Mouse (Mus musculus): Measurements from ENCODE around the gene Cryzl1.

The Cryzl1 gene

GRCm38 (mm10) chr16:91728123-91729065 lies at the start of gene Cryzl1:
Gene Cryzl1, minus strand, starts transcription at chr16:91728975.
- peak; percentile 99 for DNase-seq (ENCODE audit: low read depth)

DNA sequence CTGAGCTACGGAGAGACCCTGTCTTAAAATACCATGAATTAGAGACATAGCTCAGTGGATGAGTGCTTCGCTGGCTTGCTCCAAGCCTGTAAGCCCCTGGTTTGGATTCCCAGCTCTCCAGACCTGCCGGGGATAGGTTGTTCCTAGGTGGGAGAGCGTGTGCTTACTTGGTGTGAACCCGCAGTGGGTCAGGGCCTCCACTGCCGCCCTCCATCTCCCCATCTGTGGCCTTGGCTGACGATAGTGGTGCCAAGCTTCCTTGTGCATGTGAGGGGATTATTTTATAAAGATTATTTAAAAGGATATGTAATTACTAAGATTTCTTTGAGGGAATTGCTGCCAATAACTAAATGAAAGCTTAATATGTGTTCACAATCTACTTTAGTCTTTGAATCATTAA lies 43.8 kb upstream of the Cryzl1 start:
- no peak for DNase-seq (ENCODE audit: low read depth)

DNA sequence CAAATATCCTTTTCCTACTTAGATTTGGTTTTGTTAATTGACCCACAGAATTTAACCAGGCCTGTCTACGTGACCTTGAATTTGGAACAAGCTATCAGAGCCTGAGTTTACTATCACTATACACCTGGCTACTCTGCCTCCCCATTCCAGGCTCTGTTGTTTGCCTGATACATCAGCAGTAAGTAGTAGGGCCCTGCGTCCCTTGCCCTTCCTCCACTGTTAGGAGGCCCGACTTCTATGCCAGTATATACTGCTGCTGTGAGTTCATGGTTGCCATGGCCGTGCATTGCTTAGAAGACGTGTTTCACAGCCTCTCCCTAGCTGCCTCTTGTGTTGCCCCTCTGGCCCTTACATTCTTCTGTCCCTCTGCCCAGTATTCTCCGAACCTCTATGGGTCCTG lies 42.6 kb upstream of the Cryzl1 start:
- DNase-seq (ENCODE audit: low read depth) = no peak

DNA sequence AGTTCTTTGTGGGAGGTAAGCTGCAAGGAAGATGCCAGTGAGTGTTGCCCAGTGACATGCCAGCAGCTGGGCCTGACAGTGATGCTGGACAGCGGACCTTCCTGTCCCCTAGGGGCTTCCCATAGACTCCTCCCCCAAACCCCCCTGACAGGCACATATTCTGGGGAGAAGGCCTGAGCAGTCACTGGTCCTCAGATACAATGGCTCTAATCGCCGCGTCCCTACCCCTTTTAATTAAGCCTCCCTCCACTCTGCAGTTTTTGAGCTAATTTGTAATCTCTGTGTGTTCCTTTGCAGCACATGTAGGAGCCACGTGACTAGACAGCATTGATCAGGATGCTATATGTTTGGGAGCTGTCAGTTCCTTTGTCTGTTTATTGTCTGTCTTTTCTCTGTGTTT lies 41.9 kb upstream of the Cryzl1 start:
- no peak for DNase-seq (ENCODE audit: low read depth)

DNA sequence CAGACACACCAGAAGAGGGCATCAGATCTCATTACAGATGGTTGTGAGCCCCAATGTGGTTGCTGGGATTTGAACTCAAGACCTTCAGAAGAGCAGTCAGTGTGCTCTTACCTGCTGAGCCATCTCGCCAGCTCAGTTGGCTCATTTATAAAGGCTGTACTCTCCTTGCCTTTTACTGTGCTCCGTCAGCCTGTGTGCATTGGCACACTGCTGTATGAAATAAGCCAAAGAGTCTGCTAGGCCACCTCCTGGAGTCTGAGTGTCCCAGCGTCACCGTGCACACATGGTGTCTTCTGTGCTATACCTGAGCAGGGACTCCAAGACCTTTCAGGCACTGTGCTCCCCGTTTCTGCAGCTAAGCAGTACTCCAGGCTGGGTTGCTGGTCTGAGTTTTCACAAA lies 41.1 kb upstream of the Cryzl1 start:
- DNase-seq (ENCODE audit: low read depth) = no peak

DNA sequence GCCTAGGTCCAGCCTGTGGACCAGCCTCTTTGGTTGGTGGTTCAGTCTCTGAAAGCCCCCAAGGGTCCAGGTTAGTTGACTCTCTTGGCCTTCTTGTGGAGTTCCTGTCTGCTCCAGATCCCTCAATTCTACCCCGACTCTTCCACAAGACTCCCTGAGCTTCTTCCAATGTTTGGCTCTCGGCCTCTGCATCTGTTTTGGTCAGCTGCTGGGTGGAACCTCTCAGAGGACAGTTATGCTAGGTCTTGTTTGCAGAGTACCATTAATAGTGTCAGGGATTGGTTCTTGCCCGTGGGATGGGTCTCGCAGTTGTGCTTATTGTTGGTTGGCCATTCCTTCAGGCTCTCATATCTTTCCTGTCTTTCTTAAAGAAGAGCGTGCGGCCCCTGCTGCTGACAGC lies 39.8 kb upstream of the Cryzl1 start:
- DNase-seq (ENCODE audit: low read depth) = no peak

GRCm38 (mm10) chr16:91767165-91767701 lies 38.5 kb upstream of the Cryzl1 start:
- no peak for DNase-seq (ENCODE audit: low read depth)

DNA sequence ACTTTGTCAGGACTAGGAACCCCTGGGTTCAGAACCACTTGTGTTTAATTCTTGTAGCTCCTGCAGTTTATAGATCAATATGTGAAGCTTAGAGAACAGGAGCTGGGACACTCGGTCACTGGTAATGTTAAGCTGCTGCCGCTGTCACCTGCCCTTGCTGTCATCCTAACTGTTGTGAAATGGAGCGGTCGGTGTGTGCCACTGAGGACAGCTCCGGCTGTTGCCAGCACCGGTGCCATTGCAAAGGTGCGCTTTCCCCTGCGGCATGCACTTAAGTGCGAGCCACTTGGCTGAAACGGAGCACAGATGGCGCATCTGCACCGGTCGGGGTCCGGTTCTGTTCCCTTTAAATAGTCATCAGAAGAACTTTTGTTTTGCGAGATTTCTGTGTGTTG lies 37.0 kb upstream of the Cryzl1 start:
- DNase-seq (ENCODE audit: low read depth) = no peak

DNA sequence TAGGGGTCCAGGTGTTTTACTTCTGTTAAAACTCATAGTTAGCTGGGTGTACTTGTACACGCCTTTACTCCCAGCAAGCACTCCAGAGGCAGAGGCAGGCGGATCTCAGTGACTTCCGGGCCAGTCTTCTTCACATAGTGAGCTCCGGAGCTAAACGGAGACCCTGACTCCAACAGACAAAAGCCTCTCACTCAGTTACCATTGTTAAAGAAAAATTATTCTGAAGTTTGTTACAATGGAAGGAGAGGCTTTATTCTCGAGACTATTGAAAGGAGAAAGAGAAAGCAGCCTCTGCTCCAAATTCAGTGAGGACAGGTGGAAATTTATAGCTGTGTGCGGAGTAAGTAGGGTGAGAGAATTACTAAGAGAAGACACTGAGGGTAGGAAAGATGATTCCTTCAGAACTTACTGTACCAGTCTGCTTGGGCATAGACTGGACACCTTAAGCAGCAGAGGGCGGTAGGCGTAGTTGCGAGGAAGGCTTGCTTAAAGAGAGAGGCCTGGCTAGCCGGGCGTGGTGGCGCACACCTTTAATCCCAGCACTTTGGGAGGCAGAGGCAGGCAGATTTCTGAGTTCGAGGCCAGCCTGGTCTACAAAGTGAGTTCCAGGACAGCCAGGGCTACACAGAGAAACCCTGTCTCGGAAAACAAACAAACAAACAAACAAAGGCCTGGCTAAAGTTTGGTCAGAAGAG lies 36.5 kb upstream of the Cryzl1 start:
- no peak for DNase-seq (ENCODE audit: low read depth)

GRCm38 (mm10) chr16:91764414-91764813 lies 35.6 kb upstream of the Cryzl1 start:
- no peak for DNase-seq (ENCODE audit: low read depth)

GRCm38 (mm10) chr16:91763975-91764374 lies 35.2 kb upstream of the Cryzl1 start:
- DNase-seq (ENCODE audit: low read depth) = no peak

DNA sequence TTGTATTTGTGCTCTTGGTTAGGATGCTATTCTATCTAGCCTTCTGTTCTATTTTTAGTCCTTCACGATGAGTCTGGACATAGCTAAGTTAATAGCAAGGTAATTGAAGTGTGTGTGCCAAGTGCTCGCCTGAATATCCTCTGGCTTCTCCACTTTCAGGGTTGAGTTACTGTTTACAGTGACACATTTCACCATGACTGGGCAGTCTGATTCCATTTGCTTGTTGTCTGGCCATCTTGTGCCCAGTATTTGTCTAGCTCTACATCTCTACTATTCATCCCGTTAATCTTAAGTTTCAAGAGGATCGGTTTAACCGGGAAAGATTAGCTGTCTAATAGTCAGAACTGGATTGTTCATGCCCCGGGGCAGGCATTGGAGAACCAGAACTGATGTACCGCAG lies 33.7 kb upstream of the Cryzl1 start:
- no peak for DNase-seq (ENCODE audit: low read depth)

DNA sequence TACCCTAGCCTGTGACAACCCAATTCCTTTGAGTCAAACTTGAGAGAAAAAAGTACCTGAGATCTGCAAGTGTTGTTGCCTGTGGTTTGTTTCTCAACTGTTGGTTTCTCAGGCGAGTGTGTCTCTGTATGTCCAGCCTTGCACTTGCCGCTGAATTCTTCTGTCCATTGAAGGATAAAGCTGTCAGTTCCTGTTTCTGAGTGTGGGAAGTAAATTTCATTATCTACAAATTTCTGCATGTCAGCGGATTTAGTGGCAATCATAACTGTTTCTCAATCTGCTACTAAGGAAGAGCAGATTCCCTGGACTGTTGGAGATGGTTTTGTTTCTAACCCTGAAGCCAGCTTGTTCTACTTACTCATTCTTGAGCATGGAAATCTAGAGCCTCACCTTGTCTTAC lies 33.0 kb upstream of the Cryzl1 start:
- no peak for DNase-seq (ENCODE audit: low read depth)

DNA sequence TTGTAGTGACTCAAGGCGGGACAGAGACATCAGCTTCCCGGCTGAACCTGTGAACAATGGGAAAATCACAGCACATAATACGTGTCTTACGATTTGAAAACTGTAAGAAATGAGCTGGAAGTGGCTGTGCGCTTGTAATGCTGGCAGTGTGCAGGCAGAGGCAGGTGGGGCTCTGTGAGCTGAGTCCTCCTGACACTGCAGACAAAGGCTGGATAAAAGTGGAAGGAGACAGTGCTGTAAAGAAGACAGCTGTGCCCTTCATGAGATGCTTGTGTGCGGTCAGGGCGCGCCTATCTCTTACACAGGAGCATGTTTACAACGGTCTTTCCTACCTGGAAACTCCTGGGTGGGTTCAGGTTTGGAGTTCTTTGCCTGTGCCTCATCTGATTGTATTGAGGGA lies 32.4 kb upstream of the Cryzl1 start:
- no peak for DNase-seq (ENCODE audit: low read depth)

DNA sequence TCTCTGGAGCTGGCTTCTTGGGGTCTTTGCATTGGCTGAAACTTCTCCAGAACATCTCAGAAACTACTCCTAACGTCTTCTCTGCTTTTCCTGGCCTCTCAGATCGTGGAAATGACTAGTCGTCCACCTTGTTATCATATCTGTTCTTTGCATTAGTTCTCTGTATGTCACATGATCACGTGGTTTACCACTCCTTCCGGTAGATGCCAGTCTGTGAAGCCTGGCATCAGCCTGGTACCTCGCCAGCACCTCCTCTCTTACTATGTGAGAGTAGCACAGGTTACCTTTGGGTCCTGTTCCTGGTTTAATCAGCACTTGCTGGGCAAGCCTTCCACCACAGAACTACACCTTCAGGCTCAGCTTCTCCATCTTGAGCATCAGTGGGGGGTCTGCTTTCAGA lies 26.2 kb upstream of the Cryzl1 start:
- DNase-seq (ENCODE audit: low read depth) = no peak

DNA sequence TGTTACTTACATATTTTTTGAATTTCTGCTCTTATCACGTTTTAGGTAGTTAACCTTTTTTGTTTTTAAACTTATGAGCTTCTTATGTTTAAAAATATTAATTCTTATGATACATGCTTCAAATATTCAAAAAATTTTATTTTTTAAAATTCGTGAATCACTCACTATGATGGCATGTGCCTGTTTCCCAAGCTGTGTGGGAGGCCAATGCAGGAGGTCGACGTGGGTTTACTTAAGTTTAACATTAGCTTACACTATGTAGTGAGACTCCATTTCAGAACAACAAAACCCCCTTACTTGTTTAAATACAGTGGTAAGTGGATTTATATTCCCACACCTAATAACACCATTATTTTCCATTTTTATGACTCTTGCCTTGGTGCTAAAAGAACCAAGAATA lies 24.8 kb upstream of the Cryzl1 start:
- DNase-seq (ENCODE audit: low read depth) = no peak

DNA sequence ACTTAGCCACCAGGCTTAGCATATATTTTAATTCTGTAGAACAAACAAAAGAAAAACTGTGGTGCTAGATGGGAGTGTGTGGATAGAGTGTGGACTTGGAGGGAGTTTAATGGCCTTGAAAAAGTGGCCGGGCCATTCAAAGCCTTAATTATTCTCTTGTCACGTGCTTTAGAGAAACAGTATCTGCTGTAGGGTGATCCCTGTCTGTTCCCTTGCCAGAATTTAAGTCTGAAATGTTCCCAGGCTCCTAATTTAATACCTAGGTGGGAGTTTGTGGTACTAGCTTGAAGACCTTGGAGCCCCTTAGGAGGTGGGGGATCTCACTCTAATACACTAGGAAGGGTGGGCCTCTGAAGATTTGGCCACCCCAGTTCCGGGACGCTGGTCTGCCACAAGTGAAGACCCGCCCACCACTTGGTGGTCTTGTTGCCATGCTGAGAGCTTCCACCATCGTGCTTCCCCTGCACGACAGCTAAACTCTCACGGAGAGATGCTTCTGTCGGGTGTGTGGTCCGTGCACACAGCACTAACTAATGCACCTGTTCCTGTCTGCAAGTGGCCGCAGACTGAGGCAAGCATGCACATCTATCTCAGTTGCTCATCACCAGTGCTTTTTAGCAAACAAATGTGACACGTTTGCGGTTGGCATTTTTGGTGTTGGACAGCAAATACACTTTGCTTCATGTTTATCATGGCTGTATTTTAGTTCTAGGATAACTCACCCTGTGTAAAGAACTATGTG lies 23.0 kb upstream of the Cryzl1 start:
- DNase-seq (ENCODE audit: low read depth) = no peak

DNA sequence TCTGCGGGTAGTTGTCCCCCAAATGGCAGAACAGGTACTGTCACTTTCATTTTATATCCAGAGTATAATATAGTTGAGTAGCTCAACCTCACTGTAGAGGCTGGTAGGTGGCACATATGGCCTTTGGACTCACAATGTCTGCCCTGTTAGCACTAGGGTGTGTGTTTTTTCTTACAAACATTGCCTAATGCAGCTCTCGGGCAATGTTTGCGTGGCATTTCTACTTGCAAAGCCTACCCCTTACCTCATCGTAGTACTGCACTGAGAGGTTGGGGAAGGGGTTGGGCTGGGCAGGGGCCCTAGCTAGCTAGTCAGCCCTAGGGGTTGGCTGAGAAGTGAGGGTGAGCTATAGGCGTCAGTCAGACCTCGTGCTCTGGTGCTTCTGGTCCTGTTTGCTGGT lies 18.8 kb upstream of the Cryzl1 start:
- DNase-seq (ENCODE audit: low read depth) = no peak

- DNase-seq (ENCODE audit: low read depth) = no peak
Measured at GRCm38 (mm10) chr16:91746101-91746950, 17.6 kb upstream of the Cryzl1 start.

- no peak for DNase-seq (ENCODE audit: low read depth)
Measured at GRCm38 (mm10) chr16:91743055-91743454, 14.3 kb upstream of the Cryzl1 start.

- no peak for DNase-seq (ENCODE audit: low read depth)
Measured at GRCm38 (mm10) chr16:91740918-91741255, 12.1 kb upstream of the Cryzl1 start.
